Mouse (Mus musculus): ENCODE data around the gene Smarca5. TPM values are rescaled to one million over a fixed set of nuclear protein-coding genes. Genes with fewer than 3 reads are reported as not detected.

The Smarca5 gene
- polyA plus RNA-seq, 1 experiment from 2014 or later: 144 TPM

GRCm38 (mm10) chr8:80738388-80739154, 726 bp downstream of the Smarca5 start:
- Histone ChIP-seq H3K36me3 (peaks cover 19% of the 10 kb centered on the region), H3K9me3 (replicated peaks) (no peaks in the 10 kb centered on the region), H3K4me1 (peaks cover 5% of the 10 kb centered on the region), H3K4me3 (peak overlapping the region; percentile 78), H3K9ac (peak overlapping the region; percentile 96), H3K27me3 (no peaks in the 10 kb centered on the region), H3K4me2 (replicated peaks) (peak overlapping the region; percentile 68), H3K27ac (peak overlapping the region; percentile 98)
- WGBS: under 1% methylated on average over 81 of the region's 84 CpGs
- ATAC-seq (ENCODE audit: low FRiP score): peak; percentile 88

- peaks cover 5% of the 10 kb centered on the region for H3K4me1 ChIP-seq
- peak overlapping the region; percentile 68 for H3K4me2 ChIP-seq (replicated peaks)
- H3K36me3 ChIP-seq: peaks cover 21% of the 10 kb centered on the region
- H3K4me3 ChIP-seq: peak overlapping the region; percentile 78
- ATAC-seq (ENCODE audit: low FRiP score): no peak
- peak overlapping the region; percentile 98 for H3K27ac ChIP-seq
- peak overlapping the region; percentile 96 for H3K9ac ChIP-seq
- WGBS: 0% methylated on average over 5 of the region's 5 CpGs
- H3K9me3 ChIP-seq (replicated peaks): no peaks in the 10 kb centered on the region
- H3K27me3 ChIP-seq: no peaks in the 10 kb centered on the region
Observed at GRCm38 (mm10) chr8:80738046-80738387, 1.3 kb downstream of the Smarca5 start.

- Histone ChIP-seq H3K4me2 (replicated peaks) (no peak overlapping the region), H3K27me3 (no peaks in the 10 kb centered on the region), H3K36me3 (peaks cover 60% of the 10 kb centered on the region), H3K9ac (no peak overlapping the region), H3K9me3 (replicated peaks) (no peaks in the 10 kb centered on the region), H3K27ac (no peak overlapping the region), H3K4me3 (no peak overlapping the region), H3K4me1 (no peaks in the 10 kb centered on the region; the same call in 1 of the 2 replicates)
- no peak for ATAC-seq (ENCODE audit: low FRiP score)
Observed at GRCm38 (mm10) chr8:80732326-80732725, 7.0 kb downstream of the Smarca5 start.

GRCm38 (mm10) chr8:80714461-80714860, 24.8 kb downstream of the Smarca5 start:
- Histone ChIP-seq H3K4me1 (no peaks in the 10 kb centered on the region), H3K4me2 (replicated peaks) (no peak overlapping the region), H3K36me3 (peaks cover 54% of the 10 kb centered on the region), H3K9me3 (replicated peaks) (0 out of 2 replicates have a peak, but pooled peaks cover 4% of the 10 kb centered on the region), H3K4me3 (no peak overlapping the region), H3K9ac (no peak overlapping the region), H3K27me3 (no peaks in the 10 kb centered on the region), H3K27ac (no peak overlapping the region)
- 77% methylated on average over 1 of the region's 1 CpGs for WGBS
- ATAC-seq (ENCODE audit: low FRiP score): no peak

GRCm38 (mm10) chr8:80710670-80711400, 28.5 kb downstream of the Smarca5 start:
- Histone ChIP-seq H3K9me3 (replicated peaks) (0 out of 2 replicates have a peak, but pooled peaks cover 4% of the 10 kb centered on the region), H3K4me3 (no peak overlapping the region), H3K36me3 (peaks cover 58% of the 10 kb centered on the region)

GRCm38 (mm10) chr8:80688141-80688540, 51.2 kb downstream of the Smarca5 start:
- no peaks in the 10 kb centered on the region for H3K27me3 ChIP-seq
- no peak overlapping the region for H3K4me3 ChIP-seq
- ATAC-seq (ENCODE audit: low FRiP score): no peak
- no peak overlapping the region for H3K9ac ChIP-seq
- H3K36me3 ChIP-seq: no peaks in the 10 kb centered on the region
- H3K9me3 ChIP-seq (replicated peaks): no peaks in the 10 kb centered on the region
- WGBS: 44% methylated on average over 4 of the region's 4 CpGs
- H3K27ac ChIP-seq: no peak overlapping the region
- no peak overlapping the region for H3K4me2 ChIP-seq (replicated peaks)
- peaks cover 2% of the 10 kb centered on the region; the same call in 1 of the 2 replicates for H3K4me1 ChIP-seq

More at GRCm38 (mm10) chr8:80710670-80711400, 28.5 kb downstream of the Smarca5 start:
- 86% methylated on average over 4 of the region's 4 CpGs for WGBS
- no peak overlapping the region for H3K9ac ChIP-seq
- H3K27ac ChIP-seq: no peak overlapping the region
- no peaks in the 10 kb centered on the region for H3K4me1 ChIP-seq
- no peak overlapping the region for H3K4me2 ChIP-seq (replicated peaks)
- H3K27me3 ChIP-seq: no peaks in the 10 kb centered on the region
- no peak for ATAC-seq (ENCODE audit: low FRiP score)

GRCm38 (mm10) chr8:80683756-80684335, 55.5 kb downstream of the Smarca5 start:
- Histone ChIP-seq H3K4me2 (replicated peaks) (no peak overlapping the region), H3K27ac (no peak overlapping the region), H3K36me3 (no peaks in the 10 kb centered on the region), H3K9ac (no peak overlapping the region), H3K27me3 (no peaks in the 10 kb centered on the region), H3K9me3 (replicated peaks) (no peaks in the 10 kb centered on the region), H3K4me3 (no peak overlapping the region), H3K4me1 (peaks cover 2% of the 10 kb centered on the region; the same call in 1 of the 2 replicates)
- no peak for ATAC-seq (ENCODE audit: low FRiP score)
- WGBS: 85% methylated on average over 5 of the region's 5 CpGs

- H3K9me3 ChIP-seq (replicated peaks): no peaks in the 10 kb centered on the region
- H3K4me1 ChIP-seq: peaks cover 2% of the 10 kb centered on the region; the same call in 1 of the 2 replicates
- no peak overlapping the region for H3K4me3 ChIP-seq
- no peak overlapping the region for H3K4me2 ChIP-seq (replicated peaks)
- no peaks in the 10 kb centered on the region for H3K27me3 ChIP-seq
- no peaks in the 10 kb centered on the region for H3K36me3 ChIP-seq
- H3K9ac ChIP-seq: no peak overlapping the region
- WGBS: 77% methylated on average over 5 of the region's 5 CpGs
- no peak for ATAC-seq (ENCODE audit: low FRiP score)
- no peak overlapping the region for H3K27ac ChIP-seq
Observed at GRCm38 (mm10) chr8:80682594-80682993, 56.7 kb downstream of the Smarca5 start.

GRCm38 (mm10) chr8:80669277-80669901, 69.9 kb downstream of the Smarca5 start:
- no peak overlapping the region for H3K4me3 ChIP-seq
- H3K9ac ChIP-seq: no peak overlapping the region
- H3K27ac ChIP-seq: no peak overlapping the region
- ATAC-seq (ENCODE audit: low FRiP score): no peak
- no peak overlapping the region for H3K4me2 ChIP-seq (replicated peaks)
- H3K36me3 ChIP-seq: no peaks in the 10 kb centered on the region
- H3K27me3 ChIP-seq: no peaks in the 10 kb centered on the region
- H3K9me3 ChIP-seq (replicated peaks): no peaks in the 10 kb centered on the region
- no peaks in the 10 kb centered on the region for H3K4me1 ChIP-seq
- WGBS: 80% methylated on average over 17 of the region's 17 CpGs

GRCm38 (mm10) chr8:80663476-80663875, 75.8 kb downstream of the Smarca5 start:
- no peak overlapping the region for H3K9ac ChIP-seq
- no peaks in the 10 kb centered on the region for H3K36me3 ChIP-seq
- no peak overlapping the region for H3K4me2 ChIP-seq (replicated peaks)
- no peaks in the 10 kb centered on the region for H3K9me3 ChIP-seq (replicated peaks)
- WGBS: 79% methylated on average over 3 of the region's 3 CpGs
- no peaks in the 10 kb centered on the region for H3K4me1 ChIP-seq
- no peak for ATAC-seq (ENCODE audit: low FRiP score)
- no peak overlapping the region for H3K4me3 ChIP-seq
- no peaks in the 10 kb centered on the region for H3K27me3 ChIP-seq
- no peak overlapping the region for H3K27ac ChIP-seq

GRCm38 (mm10) chr8:80661055-80661454, 78.2 kb downstream of the Smarca5 start:
- no peak overlapping the region for H3K4me2 ChIP-seq (replicated peaks)
- no peak overlapping the region for H3K27ac ChIP-seq
- 82% methylated on average over 4 of the region's 4 CpGs for WGBS
- 0 out of 2 replicates have a peak, but pooled peaks cover 4% of the 10 kb centered on the region for H3K4me1 ChIP-seq
- no peaks in the 10 kb centered on the region for H3K36me3 ChIP-seq
- H3K9me3 ChIP-seq (replicated peaks): no peaks in the 10 kb centered on the region
- H3K4me3 ChIP-seq: no peak overlapping the region
- H3K27me3 ChIP-seq: no peaks in the 10 kb centered on the region
- no peak overlapping the region for H3K9ac ChIP-seq
- no peak for ATAC-seq (ENCODE audit: low FRiP score)

- 41% methylated on average over 4 of the region's 4 CpGs for WGBS
- no peak overlapping the region for H3K27ac ChIP-seq
- 0 out of 2 replicates have a peak, but pooled peaks cover 4% of the 10 kb centered on the region for H3K4me1 ChIP-seq
- no peaks in the 10 kb centered on the region for H3K36me3 ChIP-seq
- no peak overlapping the region for H3K4me2 ChIP-seq (replicated peaks)
- no peaks in the 10 kb centered on the region for H3K27me3 ChIP-seq
- ATAC-seq (ENCODE audit: low FRiP score): peak; percentile 48; the same call in 1 of the 2 replicates
- no peak overlapping the region for H3K9ac ChIP-seq
- H3K9me3 ChIP-seq (replicated peaks): no peaks in the 10 kb centered on the region
- H3K4me3 ChIP-seq: no peak overlapping the region
Observed at GRCm38 (mm10) chr8:80657639-80658038, 81.7 kb downstream of the Smarca5 start.
